Mouse (Mus musculus) brown adipose tissue, adult 24 weeks (tissue): ENCODE measurements around the gene Clhc1. TPM values are rescaled to one million over a fixed set of nuclear protein-coding genes. Genes with fewer than 3 reads are reported as not detected.
A peak's percentile ranks its signal among the peaks of the same experiment; 100 is the strongest.

ENCODE experiments used
- H3K27ac ChIP-seq: fragments of 200-500 bp; replicated peaks from 2 replicates; pipeline ENCODE4 v1.5.1; 2012; ENCODE audit warnings: low read depth, mild to moderate bottlenecking, low read length
- H3K4me1 ChIP-seq: fragments of 200-500 bp; 2 replicates; pipeline ENCODE4 v1.6.1; 2012; ENCODE audit warnings: low read length, mixed read lengths; ENCODE audit not compliant: control insufficient read depth, insufficient read depth, insufficient read length
- H3K4me3 ChIP-seq: fragments of 200-500 bp; 2 replicates; pipeline ENCODE4 v1.5.1; 2012; ENCODE audit warnings: low read depth, mild to moderate bottlenecking, low read length, moderate library complexity; ENCODE audit not compliant: insufficient read depth
- polyA plus RNA-seq: library from polyadenylated mRNA; stranded (reverse); fragments of >200 nt; gene quantifications from 2 replicates; pipeline ENCODE4 v1.2.4, GENCODE M21; 2012; ENCODE audit not compliant: missing spikeins, insufficient read depth, insufficient read length

Gene Clhc1
- polyA plus RNA-seq, 1 experiment = not detected

DNA sequence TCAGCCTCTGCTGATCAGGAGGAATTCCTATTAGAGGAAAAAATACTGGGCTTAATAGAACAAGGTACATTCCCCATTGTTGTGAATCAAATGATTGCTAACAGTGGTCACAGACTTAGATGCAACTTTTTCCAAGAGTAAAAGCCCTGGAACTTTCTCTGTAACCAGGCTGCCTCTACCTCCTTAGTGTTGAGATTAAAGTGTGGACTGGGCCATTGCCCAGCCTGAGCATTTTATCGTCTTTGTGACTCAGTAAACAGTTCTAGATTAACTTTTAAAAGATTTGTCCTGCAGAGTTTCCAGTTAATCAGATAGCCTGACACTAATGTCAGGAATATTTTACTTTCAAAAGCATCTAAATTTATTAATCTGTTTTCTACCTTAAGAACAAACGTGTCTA, 988 bp upstream of the Clhc1 start:
- Histone ChIP-seq H3K27ac (no peak overlapping the region), H3K4me1 (0 out of 2 replicates have a peak, but pooled peaks cover 2% of the 10 kb centered on the region), H3K4me3 (peak overlapping the region; percentile 97; the same call in 1 of the 2 replicates)

DNA sequence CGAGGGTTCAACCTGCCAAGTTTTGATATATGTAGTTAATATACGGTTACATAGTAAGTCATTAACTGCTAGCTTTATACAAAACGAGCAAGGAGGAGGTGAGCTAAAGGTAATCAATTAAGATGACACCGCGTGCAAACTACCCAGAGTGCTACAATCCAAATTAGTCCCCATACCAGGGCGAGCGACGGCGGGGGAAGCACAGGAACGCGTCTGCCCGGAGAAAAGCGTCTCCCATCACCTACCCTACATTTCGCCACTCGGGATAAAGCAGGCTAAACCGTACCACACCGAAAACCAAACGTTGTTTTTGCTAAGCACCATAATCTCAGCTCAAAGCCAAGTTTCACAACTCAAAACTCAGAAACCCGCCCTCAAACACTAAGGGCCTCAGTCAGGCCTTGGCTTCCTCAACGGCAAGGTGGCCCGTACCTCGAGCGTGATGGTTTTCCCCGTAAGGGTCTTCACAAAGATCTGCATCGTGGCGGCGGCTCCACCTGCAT, 450 bp upstream of the Clhc1 start:
- Histone ChIP-seq H3K27ac (peak overlapping the region; percentile 75), H3K4me1 (0 out of 2 replicates have a peak, but pooled peaks cover 2% of the 10 kb centered on the region)

DNA sequence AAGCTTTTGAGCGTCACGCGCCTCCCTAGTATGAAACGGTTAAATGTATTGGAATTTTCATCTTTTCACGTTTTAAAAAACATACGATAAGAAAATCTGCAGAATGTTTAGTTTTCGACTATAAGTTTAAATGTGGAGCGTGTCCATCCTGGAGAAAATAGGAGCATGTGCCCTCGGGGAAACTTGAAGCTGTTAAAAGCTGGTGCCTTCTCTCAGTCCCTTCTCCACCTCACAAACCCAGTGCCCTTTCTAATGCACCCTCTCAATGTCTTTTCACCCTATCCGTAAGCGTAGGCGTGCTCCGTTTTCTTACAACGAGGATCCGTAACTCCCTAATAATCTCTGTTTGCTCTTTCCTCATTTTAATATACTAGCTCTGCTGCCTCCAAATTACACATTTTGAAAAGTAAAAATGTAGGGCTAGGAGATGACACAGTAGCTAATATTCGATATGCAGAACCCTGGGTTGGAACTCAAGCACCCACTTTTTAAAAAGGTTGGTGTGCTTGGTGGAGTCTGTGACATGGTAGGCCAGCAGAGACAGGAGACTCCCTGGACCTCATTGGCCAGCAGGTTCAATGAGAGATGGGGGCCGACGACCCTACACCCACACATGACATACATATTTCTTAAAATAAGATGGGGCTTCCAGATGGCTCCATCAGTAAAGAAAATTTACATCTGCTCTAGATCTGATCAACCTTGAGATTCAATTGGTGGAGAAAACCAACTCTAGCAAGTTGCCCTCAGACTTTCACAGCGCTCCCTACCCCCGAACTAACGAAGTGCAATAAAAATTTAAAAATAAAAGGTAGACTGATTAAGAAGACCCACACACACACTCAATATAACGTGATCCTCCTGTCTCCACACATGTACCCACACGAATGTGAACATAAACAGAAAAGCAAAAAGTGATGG, 1.0 kb downstream of the Clhc1 start:
- Histone ChIP-seq H3K4me3 (peak overlapping the region; percentile 97), H3K27ac (peak overlapping the region; percentile 58), H3K4me1 (0 out of 2 replicates have a peak, but pooled peaks cover 2% of the 10 kb centered on the region)

More for the DNA sequence above, 450 bp upstream of the Clhc1 start:
- peak overlapping the region; percentile 97 for H3K4me3 ChIP-seq

DNA sequence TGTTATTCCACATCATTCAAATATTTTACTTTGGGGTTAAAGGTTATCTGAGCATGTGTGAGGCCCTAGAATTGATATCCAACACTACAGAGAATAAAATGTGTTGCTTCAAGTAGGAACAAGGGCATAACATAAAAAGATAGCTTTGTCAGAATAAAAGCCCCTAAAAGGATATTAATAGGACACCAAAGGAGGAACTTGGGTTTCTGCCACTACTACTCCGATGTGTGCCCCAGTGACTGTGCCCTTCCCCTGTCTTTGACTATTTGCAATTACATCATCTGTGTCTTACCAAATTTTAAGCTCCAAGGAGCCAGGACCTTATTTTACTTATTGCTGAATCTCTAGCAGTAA, 1.7 kb downstream of the Clhc1 start:
- 0 out of 2 replicates have a peak, but pooled peaks cover 2% of the 10 kb centered on the region for H3K4me1 ChIP-seq
- H3K27ac ChIP-seq = no peak overlapping the region
- no peak overlapping the region for H3K4me3 ChIP-seq

DNA sequence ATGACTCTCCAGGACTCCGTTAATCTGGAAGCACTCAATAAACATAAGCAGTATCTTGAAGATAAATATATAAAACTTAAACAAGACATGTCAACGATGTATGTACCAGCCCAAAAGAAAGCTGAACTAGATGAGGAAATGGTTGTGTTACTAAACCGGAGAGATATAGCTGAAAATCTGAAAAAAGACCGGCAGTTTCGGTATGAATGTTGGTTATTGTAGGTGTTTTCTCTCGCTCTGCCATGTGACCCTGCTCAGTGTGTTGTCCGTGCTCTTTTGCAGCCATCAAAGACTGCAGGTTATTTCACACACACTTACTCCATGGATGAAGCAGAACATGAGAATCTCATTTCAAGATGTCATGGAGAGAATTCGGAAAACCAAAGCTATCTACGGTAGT, 12.7 kb downstream of the Clhc1 start:
- Histone ChIP-seq H3K27ac (no peak overlapping the region), H3K4me3 (no peak overlapping the region), H3K4me1 (no peaks in the 10 kb centered on the region)

GRCm38 (mm10) chr11:29560990-29561389, 13.2 kb downstream of the Clhc1 start:
- Histone ChIP-seq H3K27ac (no peak overlapping the region), H3K4me3 (no peak overlapping the region), H3K4me1 (no peaks in the 10 kb centered on the region)

DNA sequence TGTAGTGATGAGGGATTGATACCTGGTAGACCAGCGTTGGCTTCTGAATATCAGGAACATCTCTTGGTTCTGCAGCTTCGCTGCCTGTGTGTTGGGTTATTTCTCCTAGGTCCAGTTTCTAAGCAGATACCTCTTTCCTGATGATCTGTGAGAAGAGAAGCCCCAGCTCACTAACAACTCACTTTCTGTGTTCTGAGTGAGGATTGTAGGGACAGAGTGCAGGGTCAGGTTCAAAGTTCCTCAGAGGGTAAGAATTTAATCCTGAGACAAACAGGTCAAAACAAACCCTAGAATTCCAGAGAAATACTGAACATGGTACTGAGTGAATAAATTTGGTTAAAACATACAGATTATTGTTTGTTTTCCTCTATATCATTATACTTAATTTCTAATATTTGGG, 15.7 kb downstream of the Clhc1 start:
- H3K27ac ChIP-seq = no peak overlapping the region
- H3K4me3 ChIP-seq = no peak overlapping the region
- H3K4me1 ChIP-seq = no peaks in the 10 kb centered on the region

GRCm38 (mm10) chr11:29571536-29571935, 23.8 kb downstream of the Clhc1 start:
- no peaks in the 10 kb centered on the region for H3K4me1 ChIP-seq

DNA sequence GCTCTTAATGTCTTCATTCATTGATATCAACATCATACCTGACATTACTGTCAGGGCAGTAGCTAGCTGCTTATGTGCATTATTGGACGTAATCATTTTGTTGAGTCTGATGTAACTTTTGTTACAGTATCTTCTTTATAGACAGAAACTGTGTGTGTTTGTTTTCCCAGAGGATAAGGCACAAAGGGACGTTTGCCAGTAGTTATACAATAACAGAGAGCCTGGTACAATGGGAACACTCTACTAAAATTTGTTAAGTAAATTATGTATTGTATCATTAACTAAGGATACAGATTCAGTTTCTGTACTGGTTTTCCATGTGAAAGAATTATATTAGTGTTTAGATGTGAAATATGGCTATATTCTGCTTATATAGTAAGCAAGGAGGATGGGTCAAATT, 24.9 kb downstream of the Clhc1 start:
- no peak overlapping the region for H3K4me3 ChIP-seq
- no peaks in the 10 kb centered on the region for H3K4me1 ChIP-seq
- no peak overlapping the region for H3K27ac ChIP-seq

More at GRCm38 (mm10) chr11:29571536-29571935, 23.8 kb downstream of the Clhc1 start:
- H3K27ac ChIP-seq = no peak overlapping the region
- no peak overlapping the region for H3K4me3 ChIP-seq

GRCm38 (mm10) chr11:29579610-29580009, 31.9 kb downstream of the Clhc1 start:
- Histone ChIP-seq H3K4me3 (no peak overlapping the region), H3K27ac (no peak overlapping the region), H3K4me1 (no peaks in the 10 kb centered on the region)

DNA sequence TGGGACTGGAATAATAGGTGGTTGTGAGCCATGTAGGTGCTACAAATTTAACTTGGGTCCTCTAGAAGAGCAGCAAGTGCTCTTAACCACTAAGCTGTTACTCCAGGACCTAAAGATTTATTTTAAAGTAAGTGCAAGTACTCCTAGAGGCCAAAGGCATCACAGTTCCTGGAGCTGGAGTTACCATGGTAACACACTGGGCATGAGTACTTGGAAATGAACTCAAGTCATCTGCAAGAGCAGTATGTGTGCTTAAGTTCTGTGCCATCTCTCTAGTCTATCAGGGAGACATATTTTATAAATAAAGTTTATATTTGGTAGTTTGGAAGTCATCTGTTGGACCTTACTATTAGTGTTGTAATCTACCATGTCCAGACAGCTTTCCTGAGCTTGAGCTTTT, 47.5 kb downstream of the Clhc1 start:
- H3K27ac ChIP-seq = no peak overlapping the region
- no peak overlapping the region for H3K4me3 ChIP-seq
- no peaks in the 10 kb centered on the region for H3K4me1 ChIP-seq

GRCm38 (mm10) chr11:29597159-29597558, 49.4 kb downstream of the Clhc1 start:
- Histone ChIP-seq H3K27ac (no peak overlapping the region), H3K4me3 (no peak overlapping the region), H3K4me1 (no peaks in the 10 kb centered on the region)

DNA sequence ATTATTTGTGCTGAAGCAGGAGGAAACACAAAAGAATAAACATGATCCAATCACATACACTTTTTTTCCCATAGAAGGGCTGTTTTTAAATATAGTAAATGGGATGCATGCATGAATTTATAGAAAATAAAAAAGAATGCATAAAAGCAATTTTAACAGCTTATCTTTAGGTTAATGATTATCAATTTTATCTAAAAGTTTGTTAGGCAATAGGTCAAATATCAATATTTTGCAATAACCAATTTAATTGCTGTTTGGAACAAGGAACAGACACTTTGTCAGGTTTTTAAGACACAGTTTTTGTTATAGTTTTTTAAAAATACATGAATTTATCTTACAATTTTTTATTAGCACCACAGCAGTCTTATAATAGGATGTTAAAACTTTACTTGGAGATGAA, 51.2 kb downstream of the Clhc1 start:
- H3K4me1 ChIP-seq = no peaks in the 10 kb centered on the region
- no peak overlapping the region for H3K4me3 ChIP-seq
- no peak overlapping the region for H3K27ac ChIP-seq

DNA sequence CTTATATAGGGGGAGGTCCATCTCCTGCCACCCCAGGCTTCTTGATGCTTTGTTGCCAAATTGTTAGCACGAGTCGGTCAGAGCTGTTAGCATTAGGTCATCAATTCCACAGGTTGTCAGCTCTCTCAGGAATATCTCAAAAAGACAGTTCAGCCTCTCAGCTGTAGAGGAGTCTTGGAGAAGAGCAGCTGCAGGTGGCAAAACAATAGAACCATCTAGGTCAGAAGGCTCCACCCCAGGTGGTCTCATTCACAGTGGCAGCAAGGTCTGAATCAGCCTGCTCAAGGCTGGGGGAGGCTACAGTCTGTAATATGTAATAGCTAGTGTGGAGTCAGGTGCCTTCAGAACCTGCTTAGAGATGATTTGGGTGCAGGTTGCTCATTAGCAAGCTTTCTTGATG, 55.8 kb downstream of the Clhc1 start:
- H3K4me1 ChIP-seq = no peaks in the 10 kb centered on the region
- no peak overlapping the region for H3K4me3 ChIP-seq
- H3K27ac ChIP-seq = no peak overlapping the region

- Histone ChIP-seq H3K27ac (no peak overlapping the region), H3K4me3 (no peak overlapping the region), H3K4me1 (no peaks in the 10 kb centered on the region)
Observed at GRCm38 (mm10) chr11:29607465-29607990, 59.8 kb downstream of the Clhc1 start.
